Mouse (Mus musculus) neural tube, embryonic 15.5 days (tissue): ENCODE data around the gene Zfp931. TPM values are rescaled to one million over a fixed set of nuclear protein-coding genes. Genes with fewer than 3 reads are reported as not detected.
"Not testable (repeated sequence)": the region's sequence is repeated elsewhere in the genome, so short reads cannot be mapped to it uniquely, and the experiment has no call there.

Experiments
- ATAC-seq: fragments of 200-750 bp; cut with Nextera tagmentation; 2 replicates; pipeline ENCODE4 v1.8.0; 2017; ENCODE audit warnings: mild to moderate bottlenecking, moderate TSS enrichment, moderate library complexity; ENCODE audit not compliant: low FRiP score
- H3K27ac ChIP-seq: fragments of 300-500 bp; sonication (generic); replicated peaks from 2 replicates; pipeline ENCODE4 v1.5.1; 2015; ENCODE audit warnings: mild to moderate bottlenecking, inconsistent platforms
- H3K27me3 ChIP-seq: fragments of 300-500 bp; sonication (generic); replicated peaks from 2 replicates; pipeline ENCODE4 v1.6.1; 2015; ENCODE audit warnings: inconsistent platforms
- H3K36me3 ChIP-seq: fragments of 300-500 bp; sonication (generic); 2 replicates; pipeline ENCODE4 v1.6.1; 2015; ENCODE audit warnings: inconsistent platforms
- H3K4me1 ChIP-seq: fragments of 300-500 bp; sonication (generic); 2 replicates; pipeline ENCODE4 v1.6.1; 2015; ENCODE audit warnings: inconsistent platforms
- H3K4me2 ChIP-seq: fragments of 300-500 bp; sonication (generic); 2 replicates; pipeline ENCODE4 v1.6.1; 2015; ENCODE audit warnings: inconsistent platforms, mild to moderate bottlenecking, moderate library complexity
- H3K4me3 ChIP-seq: fragments of 300-500 bp; sonication (generic); replicated peaks from 2 replicates; pipeline ENCODE4 v1.5.1; 2015; ENCODE audit warnings: mild to moderate bottlenecking, inconsistent platforms
- H3K9ac ChIP-seq: fragments of 300-500 bp; sonication (generic); replicated peaks from 2 replicates; pipeline ENCODE4 v1.6.1; 2015; ENCODE audit warnings: mild to moderate bottlenecking, inconsistent platforms
- H3K9me3 ChIP-seq: fragments of 300-500 bp; sonication (generic); replicated peaks from 2 replicates; pipeline ENCODE4 v1.6.1; 2016; ENCODE audit warnings: inconsistent platforms
- WGBS: fragments of 180-500 bp; shearing (Covaris S2); methylation state at CpG from one replicate; pipeline ENCODE4 v1.1.7; 2015; ENCODE audit warnings: mixed read lengths; 5-methylcytosine and 5-hydroxymethylcytosine counted together
- polyA plus RNA-seq: library from polyadenylated mRNA; unstranded; fragments of >200 nt; fragmentation: Nextera tagmentation; extraction: Ambion mirVana; gene quantifications from 2 replicates; pipeline ENCODE4 v1.2.1, GENCODE M21; 2015

The Zfp931 gene
- polyA plus RNA-seq, result 17.0 and 18.4 TPM in 2 replicates

- WGBS, result 0% methylated on average over 7 of the region's 14 CpGs
- Histone ChIP-seq H3K4me2 (peak within 1 kb of the TSS; percentile 56), H3K27ac (0 out of 2 replicates have a peak within 1 kb of the TSS, but pooled peaks have one; percentile 51), H3K9ac (0 out of 2 replicates have a peak within 1 kb of the TSS, but pooled peaks have one; percentile 20), H3K4me3 (peak within 1 kb of the TSS; percentile 44)
- not testable (repeated sequence) for H3K4me1 ChIP-seq, H3K9me3 ChIP-seq, H3K27me3 ChIP-seq, ATAC-seq, H3K36me3 ChIP-seq
Measured at GRCm38 (mm10) chr2:178078166-178078717, at the start of gene Zfp931. Gene Zfp931 (minus strand): TSS chr2:178078476.

GRCm38 (mm10) chr2:178126041-178126820, 48.0 kb upstream of the Zfp931 start:
- Histone ChIP-seq H3K4me3 (no peak overlapping the region), H3K4me2 (no peak overlapping the region), H3K4me1 (no peaks in the 10 kb centered on the region), H3K36me3 (no peaks in the 10 kb centered on the region), H3K9ac (no peak overlapping the region), H3K27me3 (no peaks in the 10 kb centered on the region), H3K27ac (no peak overlapping the region), H3K9me3 (no peaks in the 10 kb centered on the region)
- 91% methylated on average over 7 of the region's 7 CpGs for WGBS
- no peak for ATAC-seq

- no peak for ATAC-seq
- no peaks in the 10 kb centered on the region for H3K27me3 ChIP-seq
- H3K4me1 ChIP-seq, result no peaks in the 10 kb centered on the region
- no peak overlapping the region for H3K4me2 ChIP-seq
- no peak overlapping the region for H3K27ac ChIP-seq
- H3K9me3 ChIP-seq, result no peaks in the 10 kb centered on the region
- no peak overlapping the region for H3K9ac ChIP-seq
- no peaks in the 10 kb centered on the region for H3K36me3 ChIP-seq
- no peak overlapping the region for H3K4me3 ChIP-seq
- WGBS, result 86% methylated on average over 8 of the region's 8 CpGs
Measured at GRCm38 (mm10) chr2:178125427-178125826, 47.2 kb upstream of the Zfp931 start.

GRCm38 (mm10) chr2:178123466-178123865, 45.2 kb upstream of the Zfp931 start:
- Histone ChIP-seq H3K9me3 (no peaks in the 10 kb centered on the region), H3K4me2 (no peak overlapping the region), H3K27ac (no peak overlapping the region), H3K4me1 (peaks cover 8% of the 10 kb centered on the region), H3K9ac (no peak overlapping the region), H3K36me3 (no peaks in the 10 kb centered on the region), H3K4me3 (no peak overlapping the region), H3K27me3 (peaks cover 12% of the 10 kb centered on the region)
- 77% methylated on average over 15 of the region's 15 CpGs for WGBS
- ATAC-seq, result no peak

- H3K36me3 ChIP-seq, result no peaks in the 10 kb centered on the region
- no peak overlapping the region for H3K9ac ChIP-seq
- H3K9me3 ChIP-seq, result no peaks in the 10 kb centered on the region
- H3K27ac ChIP-seq, result no peak overlapping the region
- H3K27me3 ChIP-seq, result peaks cover 17% of the 10 kb centered on the region
- WGBS, result 30% methylated on average over 4 of the region's 4 CpGs
- ATAC-seq, result no peak
- H3K4me2 ChIP-seq, result no peak overlapping the region
- no peak overlapping the region for H3K4me3 ChIP-seq
- H3K4me1 ChIP-seq, result peaks cover 8% of the 10 kb centered on the region
Measured at GRCm38 (mm10) chr2:178121946-178122665, 43.8 kb upstream of the Zfp931 start.

- H3K9me3 ChIP-seq, result no peaks in the 10 kb centered on the region
Measured at GRCm38 (mm10) chr2:178121375-178121688, 43.1 kb upstream of the Zfp931 start.

GRCm38 (mm10) chr2:178120651-178121374, 42.5 kb upstream of the Zfp931 start:
- Histone ChIP-seq H3K36me3 (no peaks in the 10 kb centered on the region), H3K9me3 (no peaks in the 10 kb centered on the region), H3K4me3 (no peak overlapping the region), H3K27ac (no peak overlapping the region), H3K9ac (no peak overlapping the region), H3K27me3 (peaks cover 17% of the 10 kb centered on the region), H3K4me2 (no peak overlapping the region), H3K4me1 (peaks cover 8% of the 10 kb centered on the region)
- ATAC-seq, result no peak
- 92% methylated on average over 8 of the region's 8 CpGs for WGBS

More at GRCm38 (mm10) chr2:178121375-178121688, 43.1 kb upstream of the Zfp931 start:
- H3K27me3 ChIP-seq, result peaks cover 17% of the 10 kb centered on the region
- 35% methylated on average over 2 of the region's 2 CpGs for WGBS
- no peak overlapping the region for H3K4me2 ChIP-seq
- ATAC-seq, result no peak
- no peaks in the 10 kb centered on the region for H3K36me3 ChIP-seq
- no peak overlapping the region for H3K4me3 ChIP-seq
- H3K9ac ChIP-seq, result no peak overlapping the region
- H3K27ac ChIP-seq, result no peak overlapping the region
- H3K4me1 ChIP-seq, result peaks cover 8% of the 10 kb centered on the region

GRCm38 (mm10) chr2:178120356-178120645, 42.0 kb upstream of the Zfp931 start:
- Histone ChIP-seq H3K9ac (no peak overlapping the region), H3K36me3 (no peaks in the 10 kb centered on the region), H3K4me2 (no peak overlapping the region), H3K4me1 (peaks cover 8% of the 10 kb centered on the region), H3K9me3 (no peaks in the 10 kb centered on the region), H3K27me3 (peaks cover 17% of the 10 kb centered on the region), H3K27ac (no peak overlapping the region), H3K4me3 (no peak overlapping the region)
- no peak for ATAC-seq

GRCm38 (mm10) chr2:178119561-178120355, 41.5 kb upstream of the Zfp931 start:
- ATAC-seq, result peak; percentile 23; the same call in 1 of the 2 replicates
- Histone ChIP-seq H3K9ac (peak overlapping the region; percentile 60), H3K27ac (no peak overlapping the region), H3K4me2 (peak overlapping the region; percentile 99), H3K27me3 (peaks cover 17% of the 10 kb centered on the region), H3K4me3 (peak overlapping the region; percentile 51), H3K9me3 (no peaks in the 10 kb centered on the region), H3K4me1 (peaks cover 8% of the 10 kb centered on the region), H3K36me3 (no peaks in the 10 kb centered on the region)
- WGBS, result 26% methylated on average over 19 of the region's 19 CpGs

- peak within 1 kb of the TSS; percentile 60 for H3K9ac ChIP-seq
- peak; percentile 56 for ATAC-seq
- H3K4me1 ChIP-seq, result peaks cover 8% of the 10 kb centered on the region
- H3K9me3 ChIP-seq, result no peaks in the 10 kb centered on the region
- H3K4me3 ChIP-seq, result peak within 1 kb of the TSS; percentile 51
- no peak within 1 kb of the TSS for H3K27ac ChIP-seq
- peaks cover 17% of the 10 kb centered on the region for H3K27me3 ChIP-seq
- WGBS, result 1% methylated on average over 45 of the region's 45 CpGs
- no peaks in the 10 kb centered on the region for H3K36me3 ChIP-seq
- peak within 1 kb of the TSS; percentile 99 for H3K4me2 ChIP-seq
Measured at GRCm38 (mm10) chr2:178118801-178119560, 40.7 kb upstream of the Zfp931 start, which contains the start of gene Phactr3. Gene Phactr3 (plus strand): TSS chr2:178118975.
